Comparison of ENCODE assay signal across 26 mouse cellular contexts in genomic region chr11:88626061-88626460, GRCm38 (mm10).
DNase-seq lines count a peak whose midpoint lies in the region; ATAC-seq and TF ChIP-seq lines count a peak whose summit lies in the region.
"Had no signal": no experiment of that assay in that cellular context is flagged by ENCODE, and none has a peak within 500 bp of the region (broad histone marks: within the 10 kb centered on the region; RNA-seq: fewer than 3 reads in every experiment).

No protein-coding gene starts in this region.

- no peak overlapping the region for H3K4me3 ChIP-seq in heart, embryonic 15.5 days
- no peak overlapping the region for H3K4me3 ChIP-seq in kidney, adult 2 months (ENCODE audit: insufficient read depth, low read depth, low read length)
- H3K4me3 ChIP-seq in layer of hippocampus, adult 2 months, result no peak overlapping the region
- H3K4me3 ChIP-seq: heart, embryonic 12.5 days; hindbrain, embryonic 15.5 days; intestine, embryonic 15.5 days; liver, embryonic 12.5 days; myocyte; neural tube, embryonic 12.5 days had no signal

- intact Hi-C loops in heart, postnatal 25 days (cut with DNase I), result no loop called here

- peak overlapping the region; percentile 60 for H3K27ac ChIP-seq in heart, embryonic 15.5 days
- no peak overlapping the region for H3K27ac ChIP-seq in kidney, adult 2 months (ENCODE audit: insufficient read depth, low read depth, low read length)
- peak overlapping the region; percentile 78 for H3K27ac ChIP-seq in layer of hippocampus, adult 2 months
- H3K27ac ChIP-seq: intestine, embryonic 15.5 days; liver, embryonic 12.5 days; neural tube, embryonic 12.5 days had no signal

- H3K4me1 ChIP-seq in heart, embryonic 15.5 days (replicated peaks), result peaks cover 85% of the 10 kb centered on the region
- peaks cover 69% of the 10 kb centered on the region for H3K4me1 ChIP-seq in kidney, adult 2 months (ENCODE audit: control insufficient read depth, insufficient read depth, low read length)

- no peaks in the 10 kb centered on the region for H3K9me3 ChIP-seq in heart, embryonic 15.5 days (replicated peaks)
- H3K9me3 ChIP-seq: G1E; heart, embryonic 12.5 days; hindbrain, embryonic 15.5 days; intestine, embryonic 15.5 days; liver, embryonic 12.5 days; neural tube, embryonic 12.5 days had no signal

- no peaks in the 10 kb centered on the region for H3K27me3 ChIP-seq in heart, embryonic 15.5 days
- H3K27me3 ChIP-seq in kidney, adult 2 months (replicated peaks; ENCODE audit: control insufficient read depth, insufficient read depth, low read length), result no peaks in the 10 kb centered on the region
- H3K27me3 ChIP-seq: heart, embryonic 12.5 days; hindbrain, embryonic 15.5 days; intestine, embryonic 15.5 days; liver, embryonic 12.5 days; neural tube, embryonic 12.5 days; Patski had no signal

- no peaks in the 10 kb centered on the region for H3K36me3 ChIP-seq in heart, embryonic 15.5 days
- H3K36me3 ChIP-seq in kidney, adult 2 months (ENCODE audit: control insufficient read depth, insufficient read depth, low read length), result no peaks in the 10 kb centered on the region
- H3K36me3 ChIP-seq: heart, embryonic 12.5 days; hindbrain, embryonic 15.5 days; intestine, embryonic 15.5 days; liver, embryonic 12.5 days; neural tube, embryonic 12.5 days had no signal

- WGBS in heart, embryonic 15.5 days, result 83% methylated on average over 9 of the region's 9 CpGs
- WGBS in kidney, adult 2 months, result 50% methylated on average over 9 of the region's 9 CpGs

- TF ChIP-seq POLR2A in kidney, adult 2 months (IDR thresholded peaks at IDR 0.05; ENCODE audit: low read depth, low read length), result no peak

- no peak for ATAC-seq in heart, embryonic 15.5 days (replicated peaks; ENCODE audit: insufficient number of reproducible peaks, insufficient read depth, low FRiP score, low read depth)
- ATAC-seq: CD4-positive, CD25-positive, alpha-beta regulatory T cell, adult 4 months; intestine, embryonic 15.5 days; liver, embryonic 12.5 days; liver, postnatal 0 days; Patski had no signal

- no peak for TF ChIP-seq CTCF in kidney, adult 2 months (conservative IDR thresholded peaks at IDR 0.05; ENCODE audit: insufficient read depth, insufficient read length, low read depth, low read length)
- TF ChIP-seq CTCF in layer of hippocampus, adult 2 months (conservative IDR thresholded peaks at IDR 0.05), result no peak

- no peak overlapping the region for H3K4me2 ChIP-seq in heart, embryonic 15.5 days
- H3K4me2 ChIP-seq: heart, embryonic 12.5 days; hindbrain, embryonic 15.5 days; intestine, embryonic 15.5 days; liver, embryonic 12.5 days; midbrain, embryonic 11.5 days; neural tube, embryonic 12.5 days had no signal

- DNase-seq in heart, postnatal 25 days (ENCODE audit: low spot score), result no peak
- DNase-seq in kidney, adult 2 months, result peak; percentile 63
- no peak for DNase-seq in kidney, postnatal 14 days
- DNase-seq in layer of hippocampus, adult 2 months (ENCODE audit: low spot score in 2 of 2), result no peak
- no peak for DNase-seq in layer of hippocampus, postnatal 36 days
- no peak for DNase-seq in spleen, postnatal 36 days (ENCODE audit: low spot score in 2 of 2)
- DNase-seq: cerebellum, adult 11 months; cerebellum, adult 9-10 months; heart, postnatal 36 days; left cerebral cortex, postnatal 4 days; liver, postnatal 0 days; lung, postnatal 36 days; right cerebral cortex, postnatal 4 days; thymus, adult 2 months; thymus, postnatal 36 days had no signal

- no peak overlapping the region for H3K9ac ChIP-seq in heart, embryonic 15.5 days
- H3K9ac ChIP-seq: heart, embryonic 12.5 days; hindbrain, embryonic 15.5 days; intestine, embryonic 15.5 days; liver, embryonic 12.5 days; liver, postnatal 0 days; neural tube, embryonic 12.5 days had no signal
